Mouse (Mus musculus): ENCODE measurements around the gene Dstyk. TPM values are rescaled to one million over a fixed set of nuclear protein-coding genes. Genes with fewer than 3 reads are reported as not detected.

Dstyk gene
- 6.3 and 6.4 TPM in 2 replicates for polyA plus RNA-seq (2021; fragmentation: Nextera tagmentation)
- long read RNA-seq, experiment 1, full-length matches to known transcripts: 27 of 50 reads
- long read RNA-seq, experiment 1, partial matches to known transcripts: 6 of 50 reads
- long read RNA-seq, experiment 1, other reads (novel, unspliced or antisense): 17 of 50 reads
- long read RNA-seq, experiment 2, partial matches to known transcripts: 5 of 16 reads
- long read RNA-seq, experiment 2, other reads (novel, unspliced or antisense): 11 of 16 reads

GRCm38 (mm10) chr1:132417319-132418251, at the start of gene Dstyk:
Gene Dstyk, plus strand, starts transcription at chr1:132417555.

GRCm38 (mm10) chr1:132390691-132391579, 26.4 kb upstream of the Dstyk start, which contains the start of gene Tmcc2:
Gene Tmcc2, minus strand, starts transcription at chr1:132391281.

GRCm38 (mm10) chr1:132476928-132477691, 59.8 kb downstream of the Dstyk start, which contains the start of gene Rbbp5:
Gene Rbbp5, plus strand, starts transcription at chr1:132477365.

GRCm38 (mm10) chr1:132506058-132506457, 88.7 kb downstream of the Dstyk start, which contains the start of gene Tmem81:
Gene Tmem81, plus strand, starts transcription at chr1:132506230.

Other genes with a start within 250 kb of the Dstyk start
- 6.1 and 6.9 TPM in 2 replicates for gene Lemd1, start 226.1 kb upstream of the Dstyk start, polyA plus RNA-seq (2021; fragmentation: Nextera tagmentation)
- 0.69 and 0.78 TPM in 2 replicates for gene AC124108.1, start 226.1 kb upstream of the Dstyk start, polyA plus RNA-seq (2021; fragmentation: Nextera tagmentation)
- gene Gm10188, start 187.8 kb upstream of the Dstyk start, polyA plus RNA-seq (2021; fragmentation: Nextera tagmentation): not detected in 2 replicates
- 4.8 and 10.4 TPM in 2 replicates for gene Klhdc8a, start 118.9 kb upstream of the Dstyk start, polyA plus RNA-seq (2021; fragmentation: Nextera tagmentation)
- 0.28 and 0.38 TPM in 2 replicates for gene Nuak2, start 101.4 kb upstream of the Dstyk start, polyA plus RNA-seq (2021; fragmentation: Nextera tagmentation)
- 29.9 and 33.5 TPM in 2 replicates for gene Tmcc2, start 26.3 kb upstream of the Dstyk start, polyA plus RNA-seq (2021; fragmentation: Nextera tagmentation)
- gene Rbbp5, start 59.8 kb downstream of the Dstyk start, polyA plus RNA-seq (2021; fragmentation: Nextera tagmentation): 21.7 and 31.7 TPM in 2 replicates
- gene Tmem81, start 88.7 kb downstream of the Dstyk start, polyA plus RNA-seq (2021; fragmentation: Nextera tagmentation): 1.1 and 2.2 TPM in 2 replicates
- gene Cntn2, start 125.7 kb downstream of the Dstyk start, polyA plus RNA-seq (2021; fragmentation: Nextera tagmentation): 14.3 and 15.3 TPM in 2 replicates